Mouse (Mus musculus) erythroblast, embryonic 14.5 days (primary cell): ENCODE results near the gene Lrig1. TPM values are rescaled to one million over a fixed set of nuclear protein-coding genes. Genes with fewer than 3 reads are reported as not detected.

Source experiments
- H3K27me3 ChIP-seq: 2 replicates; pipeline ENCODE4 v1.6.1; 2012; ENCODE audit warnings: inconsistent platforms; ENCODE audit not compliant: control insufficient read depth
- H3K36me3 ChIP-seq: 2 replicates; pipeline ENCODE4 v1.6.1; 2012; ENCODE audit warnings: mild to moderate bottlenecking, inconsistent platforms; ENCODE audit not compliant: control insufficient read depth
- H3K4me1 ChIP-seq: 2 replicates; pipeline ENCODE4 v1.6.1; 2012; ENCODE audit warnings: inconsistent platforms; ENCODE audit not compliant: control insufficient read depth
- H3K4me3 ChIP-seq: replicated peaks from 2 replicates; pipeline ENCODE3; 2012; ENCODE audit warnings: moderate library complexity, mild to moderate bottlenecking, inconsistent platforms
- H3K9me3 ChIP-seq: 2 replicates; pipeline ENCODE4 v1.6.1; 2012; ENCODE audit warnings: low read length, inconsistent platforms, mixed read lengths; ENCODE audit not compliant: control insufficient read depth
- GATA1 ChIP-seq: IDR thresholded peaks from 2 replicates; pipeline ENCODE4 v1.6.1; 2012; ENCODE audit warnings: low read length, inconsistent platforms, mixed read lengths
- TAL1 ChIP-seq: IDR thresholded peaks from 3 replicates; pipeline ENCODE4 v1.6.1; 2012; ENCODE audit warnings: low read length, inconsistent platforms, mixed read lengths
- polyA plus RNA-seq: library from polyadenylated mRNA; stranded (reverse); fragments of >175 nt; gene quantifications from 2 replicates; pipeline ENCODE4 v1.2.3, GENCODE M21; 2012

The Lrig1 gene
- polyA plus RNA-seq, 1 experiment = 0.06 TPM

- peaks cover 11% of the 10 kb centered on the region for H3K4me1 ChIP-seq
- no peaks in the 10 kb centered on the region; the same call in 1 of the 2 replicates for H3K36me3 ChIP-seq
- no peaks in the 10 kb centered on the region for H3K9me3 ChIP-seq
- no peak overlapping the region for H3K4me3 ChIP-seq
- TF ChIP-seq GATA1 (no peak), TAL1 (no peak)
- no peaks in the 10 kb centered on the region for H3K27me3 ChIP-seq
Observed at GRCm38 (mm10) chr6:94634274-94634673, 65.7 kb downstream of the Lrig1 start.

DNA sequence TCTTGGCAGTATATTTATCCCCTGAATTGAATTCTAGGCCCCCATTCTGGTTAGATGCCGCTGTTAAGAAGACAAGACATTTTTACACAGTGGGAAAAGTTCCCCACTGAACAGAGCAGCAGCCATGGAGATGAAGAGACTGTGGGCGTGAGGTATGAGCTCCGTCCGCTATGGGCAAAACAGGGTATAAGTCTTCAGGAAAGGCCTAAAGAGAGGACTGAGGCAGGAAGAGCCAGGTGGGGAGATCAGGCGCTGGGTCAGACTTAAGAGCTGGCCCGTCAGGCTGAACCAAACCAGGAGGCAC is 68.2 kb downstream of the Lrig1 start:
- Histone ChIP-seq H3K9me3 (no peaks in the 10 kb centered on the region), H3K4me3 (no peak overlapping the region), H3K27me3 (no peaks in the 10 kb centered on the region), H3K36me3 (no peaks in the 10 kb centered on the region; the same call in 1 of the 2 replicates), H3K4me1 (peaks cover 3% of the 10 kb centered on the region)
- TF ChIP-seq TAL1 (no peak), GATA1 (no peak)

GRCm38 (mm10) chr6:94631051-94631778 is 68.7 kb downstream of the Lrig1 start:
- Histone ChIP-seq H3K36me3 (peaks cover 3% of the 10 kb centered on the region; the same call in 1 of the 2 replicates), H3K4me3 (no peak overlapping the region), H3K4me1 (peaks cover 2% of the 10 kb centered on the region; the same call in 1 of the 2 replicates), H3K9me3 (no peaks in the 10 kb centered on the region), H3K27me3 (no peaks in the 10 kb centered on the region)
- TF ChIP-seq TAL1 (no peak), GATA1 (no peak)

- Histone ChIP-seq H3K27me3 (no peaks in the 10 kb centered on the region), H3K4me1 (no peaks in the 10 kb centered on the region), H3K4me3 (no peak overlapping the region), H3K9me3 (no peaks in the 10 kb centered on the region), H3K36me3 (peaks cover 15% of the 10 kb centered on the region; the same call in 1 of the 2 replicates)
- TF ChIP-seq GATA1 (no peak), TAL1 (no peak)
Observed at GRCm38 (mm10) chr6:94628787-94629186, 71.2 kb downstream of the Lrig1 start.

GRCm38 (mm10) chr6:94627714-94628595 is 72.0 kb downstream of the Lrig1 start:
- no peaks in the 10 kb centered on the region for H3K4me1 ChIP-seq
- no peak overlapping the region for H3K4me3 ChIP-seq
- TF ChIP-seq GATA1 (no peak), TAL1 (no peak)
- no peaks in the 10 kb centered on the region for H3K9me3 ChIP-seq
- H3K27me3 ChIP-seq = no peaks in the 10 kb centered on the region
- H3K36me3 ChIP-seq = peaks cover 15% of the 10 kb centered on the region; the same call in 1 of the 2 replicates

GRCm38 (mm10) chr6:94626807-94627206 is 73.2 kb downstream of the Lrig1 start:
- peaks cover 15% of the 10 kb centered on the region; the same call in 1 of the 2 replicates for H3K36me3 ChIP-seq
- H3K9me3 ChIP-seq = no peaks in the 10 kb centered on the region
- no peak overlapping the region for H3K4me3 ChIP-seq
- no peaks in the 10 kb centered on the region for H3K27me3 ChIP-seq
- no peaks in the 10 kb centered on the region for H3K4me1 ChIP-seq
- TF ChIP-seq GATA1 (no peak), TAL1 (no peak)

DNA sequence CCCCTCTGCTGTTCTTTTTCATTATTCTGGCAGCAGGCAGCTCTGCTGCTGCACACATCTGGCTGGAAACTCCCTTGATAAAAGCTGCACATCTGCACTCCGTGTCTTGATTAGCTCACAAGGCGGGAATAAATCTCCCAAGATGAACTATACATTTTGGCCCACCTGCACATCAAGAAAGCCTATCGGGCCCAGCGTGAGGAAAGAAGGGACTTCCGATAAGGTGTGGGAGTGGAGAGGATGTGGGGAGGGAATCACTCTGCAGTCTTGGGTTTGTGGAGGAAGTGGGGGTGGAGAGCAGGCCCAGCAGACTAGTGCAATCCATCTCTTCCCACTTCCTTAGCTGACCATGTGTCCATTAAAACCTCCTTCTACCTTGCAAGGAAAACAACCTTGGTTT is 74.1 kb downstream of the Lrig1 start:
- H3K4me1 ChIP-seq = no peaks in the 10 kb centered on the region
- TF ChIP-seq GATA1 = no peak
- TF ChIP-seq TAL1 = no peak
- H3K4me3 ChIP-seq = no peak overlapping the region
- H3K36me3 ChIP-seq = peaks cover 17% of the 10 kb centered on the region; the same call in 1 of the 2 replicates
- H3K9me3 ChIP-seq = no peaks in the 10 kb centered on the region
- H3K27me3 ChIP-seq = no peaks in the 10 kb centered on the region

DNA sequence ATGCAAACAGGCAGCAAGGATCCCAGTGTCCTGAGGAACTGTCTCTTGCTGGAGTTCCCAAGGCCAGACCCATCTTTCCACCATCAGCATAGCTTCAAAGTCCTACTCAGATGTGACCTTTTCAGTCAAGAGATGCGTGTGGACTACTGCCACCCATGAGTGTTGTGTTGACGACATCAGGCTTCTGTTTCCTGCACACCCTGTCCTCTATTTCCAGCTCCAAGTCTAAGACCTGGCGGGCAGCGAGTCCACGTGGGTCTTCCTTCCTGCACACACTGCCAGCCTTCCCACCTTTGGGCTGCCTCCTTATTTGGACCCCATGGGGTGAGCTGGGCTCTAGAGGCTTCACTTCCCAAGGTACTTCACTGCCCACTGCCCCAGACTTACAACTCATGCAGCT is 75.4 kb downstream of the Lrig1 start:
- no peaks in the 10 kb centered on the region for H3K4me1 ChIP-seq
- no peak for TF ChIP-seq TAL1
- TF ChIP-seq GATA1 = no peak
- no peaks in the 10 kb centered on the region for H3K27me3 ChIP-seq
- H3K9me3 ChIP-seq = no peaks in the 10 kb centered on the region
- H3K36me3 ChIP-seq = peaks cover 26% of the 10 kb centered on the region
- H3K4me3 ChIP-seq = no peak overlapping the region

DNA sequence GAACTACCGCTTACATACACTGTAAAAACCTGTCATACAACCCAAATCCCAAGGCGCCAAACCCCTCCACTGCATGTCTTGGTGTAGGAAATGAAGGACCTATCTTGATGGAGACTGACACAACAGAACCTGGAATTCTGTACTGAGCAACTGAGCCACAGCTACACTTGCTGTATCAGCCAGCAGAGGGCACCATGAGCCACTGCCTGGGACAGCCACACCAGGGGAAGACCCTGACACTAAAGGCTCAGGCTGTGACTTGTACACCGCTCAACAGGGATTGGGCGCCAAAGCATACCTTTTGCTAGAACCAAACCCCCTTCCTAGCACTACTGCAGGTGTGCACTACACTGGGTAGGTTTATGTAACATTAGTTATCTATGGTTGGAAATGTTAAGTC is 77.0 kb downstream of the Lrig1 start:
- Histone ChIP-seq H3K36me3 (peaks cover 31% of the 10 kb centered on the region), H3K4me3 (no peak overlapping the region), H3K27me3 (no peaks in the 10 kb centered on the region), H3K9me3 (no peaks in the 10 kb centered on the region), H3K4me1 (no peaks in the 10 kb centered on the region)
- no peak for TF ChIP-seq GATA1
- TF ChIP-seq TAL1 = no peak
